Mouse (Mus musculus): ENCODE results near the gene Zfp458. TPM values are rescaled to one million over a fixed set of nuclear protein-coding genes. Genes with fewer than 3 reads are reported as not detected.

Gene Zfp458
- 2.3 TPM for total RNA-seq (2023)

DNA sequence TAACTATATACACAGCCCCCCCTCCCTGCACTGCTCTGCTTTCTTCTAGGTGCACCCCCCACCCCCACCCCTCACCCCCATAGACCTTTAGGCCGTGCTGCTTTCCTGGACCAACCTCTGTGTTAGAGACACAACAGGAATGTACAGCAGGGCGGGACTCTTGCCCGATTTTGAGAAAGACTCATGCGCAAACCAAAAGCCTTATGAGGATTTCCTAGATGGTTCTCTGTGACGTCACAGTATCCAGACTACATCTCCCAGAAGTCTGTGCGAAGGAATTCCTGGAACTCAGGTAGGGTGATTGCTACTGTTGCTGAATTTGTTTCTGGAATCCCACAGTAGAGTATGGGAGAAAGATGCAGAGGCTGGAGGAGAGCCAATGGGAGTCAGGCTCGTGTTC is at the start of gene Zfp458:
Gene Zfp458 (minus strand): TSS at position 153 of the 400 bp plus-strand sequence.

DNA sequence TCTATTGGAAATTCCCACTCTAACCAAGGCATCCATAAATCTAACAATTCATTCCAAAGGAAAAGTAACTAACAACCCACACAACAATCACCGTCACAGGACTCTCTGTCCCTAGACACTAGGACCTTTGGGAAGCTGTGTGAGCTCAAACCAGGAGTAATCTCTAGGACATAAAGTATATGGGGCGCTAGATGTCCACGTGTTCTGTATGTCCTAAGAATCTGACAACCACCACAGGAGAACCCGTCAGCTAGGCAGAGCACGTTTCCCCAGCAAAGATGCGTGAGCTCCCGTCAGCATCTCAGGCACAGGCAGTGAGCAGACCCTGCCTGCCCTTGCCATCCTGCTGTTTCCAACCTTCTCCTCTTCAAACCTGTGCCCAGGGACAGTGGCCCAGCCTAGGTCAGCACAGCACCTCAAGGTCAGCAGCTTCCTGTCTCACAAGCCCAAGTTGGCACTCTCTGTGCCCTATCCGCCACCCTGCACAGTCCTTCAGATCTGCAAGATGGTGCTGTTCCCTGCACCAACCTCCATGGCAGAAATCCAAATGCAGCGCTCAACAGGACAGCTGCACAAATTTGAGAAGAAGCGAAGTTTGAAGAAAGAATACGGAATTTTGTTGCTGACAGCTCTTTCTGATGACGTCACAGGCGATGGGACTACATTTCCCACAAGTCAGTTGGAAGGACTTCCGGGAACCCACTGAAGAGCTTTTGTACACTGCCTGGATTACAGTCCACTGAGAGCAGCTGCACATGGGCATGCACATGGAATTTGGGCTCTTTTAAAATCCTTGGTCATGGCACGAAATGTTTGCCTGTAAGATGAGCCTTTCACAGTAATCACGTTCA is 27.8 kb upstream of the Zfp458 start, which contains the start of gene Zfp457:
Gene Zfp457 (minus strand): TSS at position 664 of the 851 bp plus-strand sequence.

Other genes with a start within 250 kb of the Zfp458 start
- gene Zfp712, start 217.3 kb downstream of the Zfp458 start, total RNA-seq (2023), result 1.7 TPM
- 0.70 TPM for gene Zfp708, start 180.5 kb downstream of the Zfp458 start, total RNA-seq (2023)
- 2.4 TPM for gene Gm28557, start 169.9 kb downstream of the Zfp458 start, total RNA-seq (2023)
- gene Rslcan18, start 162.2 kb downstream of the Zfp458 start, total RNA-seq (2023), result not detected
- 2.0 TPM for gene Zfp759, start 156.8 kb downstream of the Zfp458 start, total RNA-seq (2023)
- gene Rsl1, start 105.3 kb downstream of the Zfp458 start, total RNA-seq (2023), result 6.3 TPM
- gene Zfp455, start 84.0 kb downstream of the Zfp458 start, total RNA-seq (2023), result 1.4 TPM
- gene Zfp457, start 28.0 kb upstream of the Zfp458 start, total RNA-seq (2023), result not detected
- gene Zfp595, start 54.1 kb upstream of the Zfp458 start, total RNA-seq (2023), result 11.8 TPM
- not detected for gene Gm28044, start 82.1 kb upstream of the Zfp458 start, total RNA-seq (2023)
- gene Zfp953, start 82.1 kb upstream of the Zfp458 start, total RNA-seq (2023), result 5.2 TPM
- gene Gm28041, start 97.3 kb upstream of the Zfp458 start, total RNA-seq (2023), result 3.9 TPM
- gene Zfp456, start 97.3 kb upstream of the Zfp458 start, total RNA-seq (2023), result 3.7 TPM
- 9.7 TPM for gene Zfp429, start 121.4 kb upstream of the Zfp458 start, total RNA-seq (2023)
- 2.2 TPM for gene Zfp459, start 143.0 kb upstream of the Zfp458 start, total RNA-seq (2023)
- 10.8 TPM for gene Zfp874a, start 173.2 kb upstream of the Zfp458 start, total RNA-seq (2023)
- 31.5 TPM for gene Zfp874b, start 205.8 kb upstream of the Zfp458 start, total RNA-seq (2023)
- 10.8 TPM for gene Zfp58, start 222.1 kb upstream of the Zfp458 start, total RNA-seq (2023)
- gene Gm26965, start 247.7 kb upstream of the Zfp458 start, total RNA-seq (2023), result 1.1 TPM
- gene Zfp87, start 247.7 kb upstream of the Zfp458 start, total RNA-seq (2023), result 17.1 TPM

Measured in CD4-positive naive resting alpha-beta T cell, adult 76 days (primary cell).